Mouse (Mus musculus): ENCODE measurements at regions not wholly inside any gene's neighbourhood (a gene's known extent, or its start where the extent isn't known, plus 50 kb on each side); places are given as distances from the start of the nearest gene placed in this dataset.
A peak's percentile ranks its signal among the peaks of the same experiment; 100 is the strongest.

DNA sequence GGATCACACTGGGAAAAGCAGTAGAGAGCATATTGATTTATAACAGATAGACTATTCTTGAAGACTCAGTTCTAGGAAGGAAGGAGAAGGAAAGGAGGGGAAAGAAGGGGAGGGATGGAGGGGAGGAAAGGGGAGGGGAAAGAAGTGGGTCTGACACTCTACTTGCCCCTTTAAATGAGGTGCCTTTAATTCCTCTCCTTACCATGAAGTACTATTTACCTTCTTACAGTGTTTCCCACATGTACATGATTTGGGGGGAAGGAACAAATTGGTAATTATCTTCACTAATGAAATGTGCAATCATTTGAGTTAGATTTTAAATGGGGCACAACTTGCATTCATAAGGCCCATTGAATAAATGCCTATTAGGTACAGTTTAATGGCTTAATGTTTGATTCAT lies 518.3 kb upstream of the B3galt2 start:
- no peak for TF ChIP-seq CTCF (conservative IDR thresholded peaks at IDR 0.05)
- DNase-seq (ENCODE audit: low spot score in 2 of 2), result no peak

DNA sequence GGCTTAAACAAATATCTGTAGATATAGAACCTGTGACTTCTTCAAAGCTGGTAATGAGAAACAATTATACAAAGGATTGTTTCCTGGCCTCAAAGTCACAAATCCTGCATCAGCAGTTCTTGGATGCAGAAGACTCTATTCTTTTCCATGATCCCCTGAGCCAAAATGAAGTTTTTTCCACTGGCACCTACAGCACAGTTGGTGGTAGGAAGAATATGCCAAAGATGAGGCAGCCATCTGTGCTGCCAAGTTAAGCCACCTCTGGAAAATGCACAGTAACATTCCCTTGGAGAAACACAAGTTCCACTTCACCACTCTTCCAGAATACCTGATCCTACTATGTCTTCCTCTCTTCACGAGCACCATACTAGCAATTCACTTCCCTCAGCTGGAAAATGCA lies 510.2 kb upstream of the B3galt2 start:
- Histone ChIP-seq H3K4me3 (no peak overlapping the region), H3K27ac (no peak overlapping the region)
- TF ChIP-seq CTCF (conservative IDR thresholded peaks at IDR 0.05), result no peak
- DNase-seq (ENCODE audit: low spot score in 2 of 2), result no peak

More for the DNA sequence above, 518.3 kb upstream of the B3galt2 start:
- no peak overlapping the region for H3K27ac ChIP-seq
- no peak overlapping the region for H3K4me3 ChIP-seq

DNA sequence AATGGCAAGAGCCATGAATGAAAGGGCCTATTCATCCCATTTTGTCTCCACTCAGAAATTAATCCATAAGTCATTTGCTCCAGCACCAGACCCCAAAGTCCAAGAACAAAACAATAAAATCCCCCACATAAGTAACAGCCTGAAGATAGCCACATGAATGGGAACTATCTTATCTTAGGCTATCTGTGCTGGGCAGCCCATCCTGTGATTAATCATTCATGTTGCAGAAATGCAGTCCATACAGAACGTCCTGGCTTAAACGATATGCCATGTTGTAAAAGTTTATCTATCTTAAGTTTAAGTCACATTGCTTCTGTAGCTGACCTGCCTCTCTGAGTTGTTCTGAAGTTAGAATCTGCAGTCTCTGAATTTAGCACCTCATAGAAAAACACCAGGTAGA lies 507.7 kb upstream of the B3galt2 start:
- no peak for TF ChIP-seq CTCF (conservative IDR thresholded peaks at IDR 0.05)
- DNase-seq (ENCODE audit: low spot score in 2 of 2), result no peak
- H3K27ac ChIP-seq, result no peak overlapping the region
- no peak overlapping the region for H3K4me3 ChIP-seq

DNA sequence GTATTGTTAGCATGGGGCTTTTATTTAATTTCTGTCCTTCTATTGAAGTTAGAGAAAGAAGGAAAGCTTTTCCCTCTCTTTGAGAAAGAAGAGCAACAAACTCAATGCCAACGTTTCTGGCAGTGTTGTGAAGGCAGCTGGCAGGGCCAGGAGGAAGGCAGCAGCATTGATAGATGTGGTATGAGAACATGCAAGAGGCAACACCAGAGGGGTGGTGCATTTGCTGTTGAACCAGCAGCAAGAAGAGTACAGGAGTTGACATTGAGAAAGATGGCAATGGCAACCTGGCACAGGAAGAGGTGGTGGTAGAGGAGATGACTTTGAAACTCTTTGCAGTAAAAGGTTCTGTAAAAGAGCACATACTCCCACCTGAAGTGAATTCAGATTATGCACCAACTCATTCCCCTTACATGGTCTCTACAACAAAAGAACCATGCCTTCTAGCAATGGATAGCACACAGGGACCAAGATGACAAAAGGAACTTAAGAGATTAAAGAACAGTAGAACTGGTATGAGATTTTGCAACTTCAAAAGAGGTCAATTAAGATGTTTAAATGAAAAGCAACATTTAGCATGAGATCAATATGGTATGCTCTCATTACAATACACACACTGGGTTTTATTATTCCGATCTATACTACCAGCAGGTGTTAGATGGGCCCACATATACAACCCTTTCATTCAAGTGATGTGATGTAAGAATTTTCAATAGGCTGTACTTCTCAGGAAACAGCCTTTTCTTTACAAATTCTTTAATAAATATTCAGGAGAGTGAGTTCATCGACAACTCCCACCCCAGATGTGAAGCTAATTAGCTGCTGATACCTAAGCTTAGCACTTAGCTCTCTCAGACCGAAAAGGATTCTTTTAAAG lies 495.1 kb upstream of the B3galt2 start:
- no peak overlapping the region for H3K4me3 ChIP-seq
- TF ChIP-seq CTCF (conservative IDR thresholded peaks at IDR 0.05), result no peak
- DNase-seq (ENCODE audit: low spot score in 2 of 2), result no peak
- H3K27ac ChIP-seq, result no peak overlapping the region

GRCm38 (mm10) chr1:143171286-143171685 lies 469.2 kb upstream of the B3galt2 start:
- DNase-seq (ENCODE audit: low spot score in 2 of 2), result no peak
- Histone ChIP-seq H3K4me3 (no peak overlapping the region), H3K27ac (peak overlapping the region; percentile 39; the same call in 1 of the 2 replicates)
- TF ChIP-seq CTCF (conservative IDR thresholded peaks at IDR 0.05), result no peak

DNA sequence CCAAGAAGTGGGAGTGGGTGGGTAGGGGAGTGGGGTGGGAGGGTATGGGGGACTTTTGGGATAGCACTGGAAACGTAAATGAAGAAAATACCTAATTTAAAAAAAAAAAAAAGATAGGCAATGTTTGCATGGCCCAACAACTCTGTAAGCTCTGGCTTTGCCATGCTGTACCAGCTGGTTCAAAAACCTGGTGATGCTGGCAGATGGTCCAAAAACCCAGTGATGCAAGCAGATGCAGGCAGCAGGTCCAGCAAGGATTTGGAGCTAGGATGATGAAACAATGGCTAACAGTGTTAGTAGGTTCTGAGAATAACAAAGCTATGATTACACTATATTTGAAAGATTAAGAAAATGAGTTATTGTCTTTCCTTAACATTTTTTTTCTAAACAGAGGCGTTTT lies 466.6 kb upstream of the B3galt2 start:
- no peak overlapping the region for H3K4me3 ChIP-seq
- DNase-seq (ENCODE audit: low spot score in 2 of 2), result peak; percentile 72 to 73
- TF ChIP-seq CTCF (conservative IDR thresholded peaks at IDR 0.05), result no peak
- no peak overlapping the region for H3K27ac ChIP-seq

DNA sequence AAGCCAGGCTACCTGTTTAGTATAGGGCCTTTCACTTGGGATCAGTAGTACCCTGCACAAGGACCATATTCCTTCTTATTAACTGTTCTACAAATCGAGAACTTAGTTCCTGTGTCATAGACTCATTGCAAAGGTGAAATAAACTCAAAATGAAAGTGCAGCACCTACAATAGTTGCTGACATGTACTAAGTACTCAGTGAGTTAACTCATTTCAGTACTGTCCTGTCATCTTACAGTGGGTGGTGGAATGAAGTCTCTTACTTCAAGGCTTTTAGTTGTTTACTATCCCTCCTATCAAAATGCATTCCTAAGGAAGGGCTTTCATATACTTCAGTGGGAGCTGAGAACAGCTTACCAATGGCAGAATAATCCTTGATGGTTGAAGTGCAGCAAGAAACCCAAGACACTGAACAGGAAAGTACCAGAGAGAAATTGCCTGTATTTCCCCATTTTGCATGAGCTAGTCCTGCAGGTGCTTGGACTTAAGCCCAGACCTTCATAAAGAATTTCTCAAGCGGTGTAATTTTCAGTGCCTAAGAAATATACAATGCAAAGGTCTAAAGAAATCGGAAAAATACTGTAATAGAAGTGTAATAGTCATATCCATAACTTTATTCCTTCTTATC lies 448.2 kb upstream of the B3galt2 start:
- H3K27ac ChIP-seq, result no peak overlapping the region
- H3K4me3 ChIP-seq, result no peak overlapping the region
- DNase-seq (ENCODE audit: low spot score in 2 of 2), result no peak
- no peak for TF ChIP-seq CTCF (conservative IDR thresholded peaks at IDR 0.05)

DNA sequence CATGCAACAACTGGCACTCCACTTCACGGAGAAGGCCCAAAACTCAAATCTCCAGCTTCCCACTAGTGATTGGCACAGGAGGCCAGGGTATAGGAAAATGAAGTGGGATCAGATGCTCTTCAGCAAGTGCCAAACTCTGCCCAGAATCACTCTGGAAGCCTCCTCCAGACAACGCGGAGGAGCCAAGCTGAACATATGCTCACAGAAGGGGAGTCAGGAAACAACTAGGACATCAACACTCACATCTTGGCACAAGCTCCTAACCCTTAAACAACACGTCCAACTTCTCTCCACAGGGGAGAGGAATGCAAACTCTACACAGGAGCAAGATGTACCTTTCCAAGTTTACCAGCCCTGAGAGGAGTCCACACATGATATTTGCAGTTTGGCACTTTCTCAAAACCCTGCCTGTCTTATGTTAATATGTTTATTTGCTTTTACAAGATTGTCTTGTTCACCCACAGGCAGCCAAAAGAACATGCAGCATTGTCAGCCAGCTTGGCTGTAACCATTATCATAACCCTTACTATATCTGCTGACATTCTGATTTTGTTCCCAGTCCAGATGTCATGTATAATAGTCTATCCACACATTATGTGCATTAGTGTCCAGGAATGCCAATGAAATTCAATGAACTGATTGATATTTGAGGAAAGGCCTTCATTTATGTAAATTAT lies 440.1 kb upstream of the B3galt2 start:
- peak; percentile 51 to 69 for DNase-seq (ENCODE audit: low spot score in 2 of 2)
- no peak for TF ChIP-seq CTCF (conservative IDR thresholded peaks at IDR 0.05)
- Histone ChIP-seq H3K4me3 (no peak overlapping the region), H3K27ac (no peak overlapping the region)

DNA sequence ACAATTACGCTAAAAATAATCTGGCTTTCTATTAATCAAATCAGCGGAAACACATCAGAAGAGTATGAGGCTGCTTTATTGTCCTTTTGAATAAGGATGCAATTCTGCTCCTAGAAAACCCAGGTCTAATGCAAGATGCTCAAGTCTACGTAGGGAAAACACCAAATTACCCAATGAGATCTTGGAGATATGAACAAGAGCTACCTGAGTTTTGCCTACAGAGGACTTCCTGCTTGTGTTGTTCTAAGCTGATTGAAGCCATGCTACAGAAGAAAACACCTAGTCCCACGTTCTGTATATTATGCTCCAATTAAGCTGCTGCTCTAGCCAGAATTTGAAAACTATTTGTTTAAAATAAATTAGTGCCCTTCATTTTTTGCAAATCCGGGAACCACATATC lies 439.5 kb upstream of the B3galt2 start:
- TF ChIP-seq CTCF (conservative IDR thresholded peaks at IDR 0.05), result no peak
- no peak for DNase-seq (ENCODE audit: low spot score in 2 of 2)
- Histone ChIP-seq H3K4me3 (no peak overlapping the region), H3K27ac (no peak overlapping the region)

DNA sequence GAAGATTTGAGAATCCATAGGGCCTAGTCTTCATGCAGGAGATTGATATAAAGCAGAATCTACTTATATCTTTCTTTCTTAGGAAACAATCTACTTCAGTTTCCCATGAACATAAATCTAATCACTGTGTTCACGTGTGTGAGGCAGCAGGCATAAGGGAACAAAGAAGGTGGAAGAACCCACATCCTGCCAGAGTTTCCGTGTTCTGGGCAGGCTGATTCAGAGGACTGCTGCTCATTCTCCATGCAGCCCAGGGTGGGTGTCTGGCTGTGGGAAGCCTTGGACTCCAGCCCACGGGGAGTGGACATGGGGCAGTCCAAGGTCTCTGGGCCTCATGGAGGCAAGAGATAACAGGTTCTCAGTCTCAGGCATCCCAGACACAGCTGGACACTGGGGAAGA lies 438.3 kb upstream of the B3galt2 start:
- no peak for TF ChIP-seq CTCF (conservative IDR thresholded peaks at IDR 0.05)
- DNase-seq (ENCODE audit: low spot score in 2 of 2), result no peak
- H3K4me3 ChIP-seq, result no peak overlapping the region
- H3K27ac ChIP-seq, result no peak overlapping the region

DNA sequence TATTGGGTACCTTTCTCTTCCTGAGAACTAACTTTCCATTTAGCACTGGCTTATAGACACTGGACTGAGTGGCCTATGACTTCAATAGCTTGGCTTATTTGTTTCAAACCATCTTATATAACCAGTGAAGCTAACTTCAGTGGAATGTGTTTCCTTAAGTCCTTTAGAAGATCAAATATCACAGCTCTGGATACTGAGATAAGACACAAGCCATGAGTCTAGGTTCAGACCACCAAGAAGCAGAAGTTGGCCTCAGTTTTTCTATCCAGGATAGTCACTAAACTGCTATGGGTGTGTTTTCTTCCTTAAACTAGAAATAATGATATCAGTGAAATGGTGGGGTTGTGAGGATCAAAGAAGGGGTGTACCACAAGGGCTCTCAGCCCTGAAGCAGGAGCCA lies 436.4 kb upstream of the B3galt2 start:
- Histone ChIP-seq H3K27ac (no peak overlapping the region), H3K4me3 (no peak overlapping the region)
- no peak for DNase-seq (ENCODE audit: low spot score in 2 of 2)
- TF ChIP-seq CTCF (conservative IDR thresholded peaks at IDR 0.05), result no peak

GRCm38 (mm10) chr1:143206995-143207394 lies 433.5 kb upstream of the B3galt2 start:
- no peak for TF ChIP-seq CTCF (conservative IDR thresholded peaks at IDR 0.05)
- Histone ChIP-seq H3K4me3 (no peak overlapping the region), H3K27ac (peak overlapping the region; percentile 58)
- peak in 1 of 2 experiments; percentile 16 for DNase-seq (ENCODE audit: low spot score in 2 of 2)

DNA sequence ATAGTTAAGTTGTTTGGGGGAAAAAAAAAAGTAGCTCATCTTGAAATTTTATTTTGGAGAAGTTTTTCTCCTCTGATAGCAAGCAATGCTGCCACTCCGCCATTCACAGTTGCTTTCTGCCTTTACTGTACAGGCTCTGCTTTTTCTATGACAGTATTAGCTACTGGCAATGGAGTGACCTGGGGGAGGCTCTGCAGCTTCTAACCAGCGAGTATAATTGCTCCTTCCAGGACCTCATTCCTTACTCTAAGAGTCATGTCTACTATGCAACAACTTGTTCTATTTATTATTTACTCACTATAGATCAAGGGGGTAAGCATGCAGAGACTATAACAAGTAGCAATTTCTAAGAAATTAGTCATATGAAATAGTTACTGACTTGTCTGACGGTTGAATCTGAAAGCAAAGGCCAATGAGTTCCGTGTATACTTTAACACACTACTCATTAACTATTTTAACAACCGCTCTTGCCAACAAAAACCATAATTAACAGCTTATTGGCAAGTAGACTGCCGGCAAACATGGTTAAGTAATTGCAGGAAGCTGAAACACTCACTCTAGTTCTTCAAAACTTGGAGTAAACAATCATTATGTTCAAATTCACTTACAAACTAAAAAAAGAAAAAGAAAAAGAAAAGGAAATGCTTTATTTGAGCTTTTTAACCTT lies 432.9 kb upstream of the B3galt2 start:
- DNase-seq (ENCODE audit: low spot score in 2 of 2), result no peak

More for the DNA sequence above, 432.9 kb upstream of the B3galt2 start:
- Histone ChIP-seq H3K27ac (peak overlapping the region; percentile 58), H3K4me3 (no peak overlapping the region)
- TF ChIP-seq CTCF (conservative IDR thresholded peaks at IDR 0.05), result no peak

Data from layer of hippocampus, adult 2 months (tissue).